Mouse (Mus musculus): Measurements from ENCODE around the gene Mab21l1. TPM values are rescaled to one million over a fixed set of nuclear protein-coding genes. Genes with fewer than 3 reads are reported as not detected.

Gene Mab21l1
- polyA plus RNA-seq, 1 experiment: 45.4 TPM

DNA sequence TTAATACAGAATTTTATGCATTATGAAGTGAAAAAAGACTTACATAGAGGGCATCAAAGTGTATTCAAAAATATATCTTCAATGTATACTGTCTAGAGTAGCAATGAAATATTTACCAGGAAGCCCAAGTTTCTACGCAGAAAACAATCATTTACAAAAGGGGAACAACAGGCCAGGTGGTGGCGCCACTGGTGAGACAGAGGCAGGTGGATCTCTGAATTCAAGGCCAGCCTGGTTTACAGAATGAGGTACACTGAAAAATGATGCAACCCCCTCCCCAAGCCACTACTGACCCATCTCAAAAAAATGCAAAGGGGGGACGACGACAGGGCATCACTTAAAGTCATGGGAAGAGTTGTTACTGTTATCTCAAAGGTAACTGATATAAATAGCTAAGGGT is 29.8 kb upstream of the Mab21l1 start:
- DNase-seq: no peak
- Histone ChIP-seq H3K27me3 (ENCODE audit: control insufficient read depth, insufficient read depth, low read length) (no peaks in the 10 kb centered on the region), H3K27ac (ENCODE audit: insufficient read depth, low read length) (no peak overlapping the region), H3K4me3 (replicated peaks; ENCODE audit: insufficient read depth, low read depth, low read length) (no peak overlapping the region), H3K4me1 (ENCODE audit: control insufficient read depth, insufficient read depth, low read length) (peaks cover 11% of the 10 kb centered on the region)
- WGBS: 94% methylated on average over 4 of the region's 4 CpGs
- no peak for TF ChIP-seq CTCF (IDR thresholded peaks at IDR 0.05; ENCODE audit: borderline replicate concordance, insufficient read depth, low read depth, low read length)
- no peak for TF ChIP-seq POLR2A (IDR thresholded peaks at IDR 0.05; ENCODE audit: borderline replicate concordance, insufficient read depth, low read length)

DNA sequence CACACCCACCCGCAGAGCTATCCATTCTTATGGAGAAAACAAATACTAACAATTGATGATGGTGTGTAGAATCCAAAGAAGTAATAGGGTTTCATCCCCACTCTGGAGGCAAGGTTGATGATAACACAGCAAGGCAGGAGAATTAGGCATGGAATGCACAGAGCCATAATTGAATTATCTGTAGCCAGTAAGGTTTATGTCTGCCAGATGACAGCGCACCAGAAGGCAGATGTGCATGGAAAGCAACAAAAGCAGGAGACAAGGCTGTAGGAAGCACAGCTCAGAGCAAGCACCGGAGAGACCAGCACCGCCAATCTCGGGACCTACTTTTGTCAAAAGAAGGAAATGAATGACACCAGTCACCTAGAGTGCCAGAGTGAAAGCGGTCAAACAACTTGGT is 28.4 kb upstream of the Mab21l1 start:
- Histone ChIP-seq H3K27me3 (ENCODE audit: control insufficient read depth, insufficient read depth, low read length) (no peaks in the 10 kb centered on the region), H3K4me3 (replicated peaks; ENCODE audit: insufficient read depth, low read depth, low read length) (no peak overlapping the region), H3K4me1 (ENCODE audit: control insufficient read depth, insufficient read depth, low read length) (peaks cover 11% of the 10 kb centered on the region), H3K27ac (ENCODE audit: insufficient read depth, low read length) (no peak overlapping the region)
- TF ChIP-seq POLR2A (IDR thresholded peaks at IDR 0.05; ENCODE audit: borderline replicate concordance, insufficient read depth, low read length) (no peak), CTCF (IDR thresholded peaks at IDR 0.05; ENCODE audit: borderline replicate concordance, insufficient read depth, low read depth, low read length) (no peak)
- DNase-seq: no peak
- whole genome bisulfite sequencing: 89% methylated on average over 6 of the region's 6 CpGs

DNA sequence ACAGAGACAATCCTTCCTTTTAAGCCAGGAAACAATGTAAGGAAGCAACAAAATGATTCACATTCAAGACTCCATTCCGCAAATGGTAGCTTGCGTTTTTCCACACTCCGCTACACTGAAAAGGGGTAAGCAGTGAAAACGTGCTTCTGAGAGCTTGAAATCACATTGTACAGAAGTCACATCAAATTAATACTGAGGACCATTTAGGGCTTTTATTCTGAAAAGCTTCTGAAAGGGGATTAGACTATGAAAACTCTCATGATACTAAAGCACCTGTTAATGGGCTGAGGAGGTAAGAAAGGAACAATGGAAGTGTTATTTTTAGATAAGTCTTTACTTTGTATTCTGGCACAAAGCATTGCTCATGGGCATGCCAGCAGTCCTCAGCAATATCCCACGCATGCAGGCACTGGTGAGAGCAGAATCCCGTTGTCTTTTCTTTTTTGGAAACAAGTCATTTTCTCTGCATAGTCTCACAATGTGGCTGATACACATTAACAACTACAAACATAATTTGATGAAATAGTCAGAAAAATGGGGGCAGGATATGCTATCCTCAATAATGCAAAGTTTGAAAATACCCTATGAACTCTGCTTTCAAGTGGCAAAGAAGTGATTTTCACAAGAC is 27.2 kb upstream of the Mab21l1 start:
- TF ChIP-seq POLR2A (IDR thresholded peaks at IDR 0.05; ENCODE audit: borderline replicate concordance, insufficient read depth, low read length) (no peak), CTCF (IDR thresholded peaks at IDR 0.05; ENCODE audit: borderline replicate concordance, insufficient read depth, low read depth, low read length) (no peak)
- no peak overlapping the region for H3K4me3 ChIP-seq (replicated peaks; ENCODE audit: insufficient read depth, low read depth, low read length)
- 55% methylated on average over 6 of the region's 6 CpGs for WGBS
- no peak for DNase-seq
- no peak overlapping the region for H3K27ac ChIP-seq (ENCODE audit: insufficient read depth, low read length)
- no peaks in the 10 kb centered on the region for H3K27me3 ChIP-seq (ENCODE audit: control insufficient read depth, insufficient read depth, low read length)
- peaks cover 11% of the 10 kb centered on the region for H3K4me1 ChIP-seq (ENCODE audit: control insufficient read depth, insufficient read depth, low read length)

DNA sequence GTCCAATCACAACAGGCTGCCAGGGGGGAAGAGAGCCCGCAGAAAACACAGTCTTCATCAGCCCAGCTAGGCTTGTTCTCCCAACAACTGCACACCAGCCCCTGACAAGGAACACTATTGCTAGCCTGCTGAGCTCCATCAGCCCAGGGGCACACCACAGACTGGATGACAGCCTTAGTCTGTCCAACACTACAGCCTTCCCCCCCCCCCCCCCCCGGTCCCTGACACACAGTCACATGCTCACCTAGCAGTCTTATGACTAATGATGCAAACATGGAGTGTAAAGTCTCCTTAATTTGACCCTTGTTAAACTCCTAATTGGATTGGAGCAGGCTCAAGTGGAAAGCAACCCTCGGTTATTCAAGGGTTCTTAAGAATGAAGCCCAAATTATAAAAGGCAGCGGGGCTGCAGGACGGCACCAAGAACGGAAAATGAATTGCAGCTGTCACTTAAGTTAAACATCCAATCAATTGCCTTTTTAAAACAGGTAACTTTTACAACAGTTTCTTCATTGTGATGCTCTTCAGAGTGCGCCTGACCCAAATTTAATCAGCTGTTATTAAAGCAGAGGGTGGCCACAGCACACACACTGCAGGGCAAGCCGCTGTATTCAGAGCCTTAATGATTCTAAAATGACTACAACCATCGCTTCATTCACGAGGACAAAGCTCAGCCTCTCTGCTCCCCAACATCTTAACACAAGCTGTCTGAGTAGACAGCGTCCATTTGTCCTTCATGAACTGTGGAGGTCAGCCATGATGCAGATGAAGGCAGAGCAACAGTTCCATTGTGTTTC is 26.3 kb upstream of the Mab21l1 start:
- H3K4me1 ChIP-seq (ENCODE audit: control insufficient read depth, insufficient read depth, low read length): peaks cover 11% of the 10 kb centered on the region
- no peak overlapping the region for H3K27ac ChIP-seq (ENCODE audit: insufficient read depth, low read length)
- no peak overlapping the region for H3K4me3 ChIP-seq (replicated peaks; ENCODE audit: insufficient read depth, low read depth, low read length)
- TF ChIP-seq CTCF (IDR thresholded peaks at IDR 0.05; ENCODE audit: borderline replicate concordance, insufficient read depth, low read depth, low read length) (no peak), POLR2A (IDR thresholded peaks at IDR 0.05; ENCODE audit: borderline replicate concordance, insufficient read depth, low read length) (no peak)
- no peak for DNase-seq
- no peaks in the 10 kb centered on the region for H3K27me3 ChIP-seq (ENCODE audit: control insufficient read depth, insufficient read depth, low read length)
- 65% methylated on average over 11 of the region's 11 CpGs for WGBS

DNA sequence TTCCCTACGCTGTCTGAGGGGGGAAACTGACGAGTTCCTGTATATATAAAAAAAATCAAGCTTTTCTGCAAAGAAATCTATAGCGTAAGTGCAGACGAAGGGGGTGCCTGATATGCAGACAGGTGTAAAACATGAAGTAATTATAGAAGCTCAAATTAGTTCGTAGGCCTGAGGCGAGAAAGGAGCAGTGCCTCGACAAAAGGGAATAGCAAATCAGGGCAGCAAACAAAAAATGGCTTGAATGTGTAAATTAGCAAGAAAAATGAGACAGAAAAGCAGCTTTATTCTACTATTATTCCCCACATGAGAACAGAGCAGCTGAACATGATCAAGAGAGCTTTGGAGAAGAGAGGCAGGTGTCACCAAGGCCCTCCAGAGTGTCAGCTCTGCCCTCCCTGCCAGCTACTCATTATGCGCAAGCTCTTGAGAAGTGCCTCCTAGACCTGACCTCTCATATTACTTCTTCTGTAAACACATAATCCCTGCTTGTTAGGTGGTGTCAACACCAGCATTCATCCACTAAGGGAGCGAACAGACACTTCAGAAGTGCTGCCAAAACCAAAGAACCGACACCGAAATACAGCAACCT is 25.6 kb upstream of the Mab21l1 start:
- TF ChIP-seq CTCF (IDR thresholded peaks at IDR 0.05; ENCODE audit: borderline replicate concordance, insufficient read depth, low read depth, low read length): no peak
- no peak for TF ChIP-seq POLR2A (IDR thresholded peaks at IDR 0.05; ENCODE audit: borderline replicate concordance, insufficient read depth, low read length)
- 83% methylated on average over 11 of the region's 11 CpGs for WGBS
- peaks cover 11% of the 10 kb centered on the region for H3K4me1 ChIP-seq (ENCODE audit: control insufficient read depth, insufficient read depth, low read length)
- H3K27ac ChIP-seq (ENCODE audit: insufficient read depth, low read length): no peak overlapping the region
- H3K27me3 ChIP-seq (ENCODE audit: control insufficient read depth, insufficient read depth, low read length): no peaks in the 10 kb centered on the region
- DNase-seq: no peak
- no peak overlapping the region for H3K4me3 ChIP-seq (replicated peaks; ENCODE audit: insufficient read depth, low read depth, low read length)

DNA sequence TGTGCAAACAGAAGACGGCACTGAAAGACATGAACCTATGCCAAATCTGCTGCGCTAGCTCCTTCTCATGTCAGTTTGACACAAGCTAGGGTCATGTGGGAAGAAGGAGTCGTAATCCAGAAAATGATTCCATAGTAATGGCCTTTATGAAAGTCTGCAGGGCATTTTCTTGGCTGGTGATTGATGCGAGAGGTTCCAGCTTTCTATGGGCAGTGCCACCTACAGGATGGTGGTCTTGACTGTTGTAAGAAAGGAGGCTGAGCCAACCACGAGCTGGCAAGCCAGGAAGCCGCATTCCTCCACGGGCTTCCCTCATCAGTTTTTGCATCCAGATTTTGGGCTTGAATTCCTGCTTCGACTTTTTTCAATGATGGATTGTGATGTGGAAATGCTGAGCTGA is 24.0 kb upstream of the Mab21l1 start:
- H3K27me3 ChIP-seq (ENCODE audit: control insufficient read depth, insufficient read depth, low read length): no peaks in the 10 kb centered on the region
- H3K27ac ChIP-seq (ENCODE audit: insufficient read depth, low read length): no peak overlapping the region
- no peak overlapping the region for H3K4me3 ChIP-seq (replicated peaks; ENCODE audit: insufficient read depth, low read depth, low read length)
- 20% methylated on average over 8 of the region's 8 CpGs for WGBS
- DNase-seq: peak; percentile 42 to 44
- TF ChIP-seq POLR2A (IDR thresholded peaks at IDR 0.05; ENCODE audit: borderline replicate concordance, insufficient read depth, low read length) (no peak), CTCF (IDR thresholded peaks at IDR 0.05; ENCODE audit: borderline replicate concordance, insufficient read depth, low read depth, low read length) (peak; percentile 23; the same call in 1 of the 2 replicates)
- H3K4me1 ChIP-seq (ENCODE audit: control insufficient read depth, insufficient read depth, low read length): peaks cover 11% of the 10 kb centered on the region

DNA sequence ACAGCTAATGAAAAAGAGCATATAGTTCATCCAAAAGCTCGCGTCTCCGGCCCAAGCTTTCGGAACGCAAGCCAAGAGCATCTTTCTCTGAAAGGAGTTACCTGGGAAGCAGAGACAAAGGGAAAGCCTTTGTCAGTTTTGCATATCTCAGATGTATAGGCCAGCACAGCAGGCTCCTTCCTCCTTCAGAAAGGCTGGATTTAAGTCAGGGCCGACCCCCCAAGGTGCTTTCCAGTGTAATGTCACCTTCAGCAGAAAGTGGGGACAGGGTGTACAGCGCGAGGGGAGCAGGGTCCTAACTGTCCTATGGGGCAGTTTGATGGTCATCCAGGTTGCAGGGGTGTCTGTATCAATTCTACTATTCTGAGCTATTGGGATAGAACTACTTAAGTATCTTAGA is 18.7 kb upstream of the Mab21l1 start:
- no peak overlapping the region for H3K27ac ChIP-seq (ENCODE audit: insufficient read depth, low read length)
- no peak for DNase-seq
- H3K4me3 ChIP-seq (replicated peaks; ENCODE audit: insufficient read depth, low read depth, low read length): no peak overlapping the region
- H3K4me1 ChIP-seq (ENCODE audit: control insufficient read depth, insufficient read depth, low read length): peaks cover 2% of the 10 kb centered on the region; the same call in 1 of the 2 replicates
- WGBS: 79% methylated on average over 8 of the region's 8 CpGs
- TF ChIP-seq CTCF (IDR thresholded peaks at IDR 0.05; ENCODE audit: borderline replicate concordance, insufficient read depth, low read depth, low read length): no peak
- TF ChIP-seq POLR2A (IDR thresholded peaks at IDR 0.05; ENCODE audit: borderline replicate concordance, insufficient read depth, low read length): no peak
- no peaks in the 10 kb centered on the region for H3K27me3 ChIP-seq (ENCODE audit: control insufficient read depth, insufficient read depth, low read length)
